ENCODE assay signal across 8 mouse cellular contexts in the genomic region with DNA sequence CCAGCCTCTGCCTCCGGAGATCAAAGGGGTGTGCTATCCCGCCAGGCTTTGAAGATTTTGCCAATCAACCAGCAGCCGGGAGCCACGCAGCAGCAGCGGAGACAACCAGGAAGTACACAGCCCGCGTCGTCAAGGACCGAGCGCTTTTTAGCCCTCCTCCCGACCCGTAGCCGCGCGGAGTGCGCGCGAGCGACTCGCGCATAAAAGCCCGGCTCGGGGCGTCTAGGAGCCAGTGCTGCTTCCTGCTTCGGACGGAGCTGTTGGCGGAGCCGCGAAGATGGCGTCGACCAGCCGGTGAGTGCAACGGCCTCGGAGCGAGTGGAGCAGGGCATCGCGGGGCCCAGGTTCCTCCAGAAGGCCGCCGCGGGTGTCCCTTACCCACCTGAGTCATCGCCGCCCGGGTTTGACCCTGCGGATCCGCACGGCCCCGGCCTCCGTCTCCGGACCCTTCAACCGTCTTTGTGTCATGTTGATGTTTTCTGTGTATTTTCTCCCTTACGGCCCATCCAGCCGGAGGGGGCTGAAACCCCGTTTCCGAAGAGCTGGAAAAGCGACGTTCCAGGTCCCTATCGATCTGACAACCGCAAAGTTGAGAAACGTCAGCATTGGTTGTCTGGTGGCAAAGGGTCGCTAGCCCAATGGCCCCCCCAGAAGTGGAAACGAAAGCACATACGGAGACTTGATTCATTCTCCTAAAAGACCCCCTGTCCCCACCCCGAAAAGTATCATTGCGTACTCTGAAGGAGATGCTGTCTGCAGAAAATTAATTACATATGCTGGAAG. TPM values are rescaled to one million over a fixed set of nuclear protein-coding genes. Genes with fewer than 3 reads are reported as not detected.
DNase-seq lines count a peak whose midpoint lies in the region; ATAC-seq and TF ChIP-seq lines count a peak whose summit lies in the region.

Gtf2b (plus strand) TSS at position 51 of the 783 bp plus-strand sequence.

- under 1% methylated on average over 64 of the region's 64 CpGs for WGBS in forebrain, embryonic 16.5 days
- WGBS in lung, embryonic 14.5 days, result under 1% methylated on average over 64 of the region's 64 CpGs
- WGBS in olfactory bulb, adult 2 months, result under 1% methylated on average over 64 of the region's 64 CpGs
- under 1% methylated on average over 64 of the region's 64 CpGs for WGBS in thymus, adult 2 months

- H3K4me2 ChIP-seq in forebrain, embryonic 16.5 days (ENCODE audit: low read length), result peak within 1 kb of the TSS; percentile 85
- peak within 1 kb of the TSS; percentile 87 for H3K4me2 ChIP-seq in lung, embryonic 14.5 days

- H3K4me1 ChIP-seq in ES-E14 (ENCODE audit: control insufficient read depth in 2 of 2, insufficient read depth in 2 of 2, low read length in 2 of 2, poor library complexity in 1 of 2), result peaks cover 2 to 9% of the 10 kb centered on the region in 2 experiments; a peak in 3 of 4 replicates
- H3K4me1 ChIP-seq in forebrain, embryonic 16.5 days (replicated peaks; ENCODE audit: control insufficient read depth, insufficient read depth, low read length), result peaks cover 15% of the 10 kb centered on the region
- no peaks in the 10 kb centered on the region for H3K4me1 ChIP-seq in lung, embryonic 14.5 days (ENCODE audit: insufficient read depth)
- no peaks in the 10 kb centered on the region for H3K4me1 ChIP-seq in olfactory bulb, adult 2 months (ENCODE audit: control insufficient read depth, insufficient read depth, low read length)
- peaks cover 5% of the 10 kb centered on the region for H3K4me1 ChIP-seq in thymus, adult 2 months (replicated peaks; ENCODE audit: control insufficient read depth, insufficient read depth, low read length)

- in situ Hi-C loops in ES-E14 (cut with MboI; ENCODE audit: low sequenced_read_pairs in 2 of 2, unreplicated experiment in 2 of 2), result no loop called here

- intact Hi-C loops in heart, postnatal 36 days (cut with DNase I), result loop anchor here (5.0 kb wide), 1 partner anchor 117 kb away; the partner anchor contains the start of gene Pkn2

- peak within 1 kb of the TSS; percentile 98 for H3K9ac ChIP-seq in ES-E14 (ENCODE audit: insufficient read depth, low read depth, low read length, poor library complexity, severe bottlenecking)
- peak within 1 kb of the TSS; percentile 84 for H3K9ac ChIP-seq in forebrain, embryonic 16.5 days (replicated peaks; ENCODE audit: low read depth, low read length)
- H3K9ac ChIP-seq in lung, embryonic 14.5 days, result peak within 1 kb of the TSS; percentile 95

- H3K4me3 ChIP-seq in ES-E14 (ENCODE audit: insufficient read depth in 1 of 2, low read depth in 1 of 2, low read length in 2 of 2, poor library complexity in 1 of 2, severe bottlenecking in 1 of 2), result peak within 1 kb of the TSS; percentile 85 to 97
- peak within 1 kb of the TSS; percentile 64 for H3K4me3 ChIP-seq in forebrain, embryonic 16.5 days (replicated peaks; ENCODE audit: low read length)
- peak within 1 kb of the TSS; percentile 98 for H3K4me3 ChIP-seq in layer of hippocampus, adult 2 months
- H3K4me3 ChIP-seq in lung, embryonic 14.5 days (ENCODE audit: low read depth, low read length), result peak within 1 kb of the TSS; percentile 92
- peak within 1 kb of the TSS; percentile 81 for H3K4me3 ChIP-seq in olfactory bulb, adult 2 months (ENCODE audit: insufficient read depth, low read depth, low read length)
- peak within 1 kb of the TSS; percentile 76 for H3K4me3 ChIP-seq in thymus, adult 2 months (ENCODE audit: control insufficient read depth, insufficient read depth, low read length)

- DNase-seq in ES-E14 (ENCODE audit: low read depth, low spot score), result peak; percentile 83
- peak; percentile 89 for DNase-seq in cerebellum, adult 11-12 months
- peak; percentile 93 for DNase-seq in heart, postnatal 36 days
- peak; percentile 88 to 89 for DNase-seq in layer of hippocampus, adult 2 months (ENCODE audit: low spot score in 2 of 2)
- peak; percentile 97 for DNase-seq in lung, embryonic 14.5 days
- DNase-seq in thymus, adult 2 months, result peak; percentile 94

- H3K36me3 ChIP-seq in ES-E14 (ENCODE audit: control insufficient read depth, insufficient read depth, low read length, poor library complexity, severe bottlenecking), result no peaks in the 10 kb centered on the region
- no peaks in the 10 kb centered on the region for H3K36me3 ChIP-seq in forebrain, embryonic 16.5 days (ENCODE audit: control insufficient read depth, insufficient read depth)
- no peaks in the 10 kb centered on the region for H3K36me3 ChIP-seq in lung, embryonic 14.5 days (ENCODE audit: insufficient read depth)
- no peaks in the 10 kb centered on the region for H3K36me3 ChIP-seq in thymus, adult 2 months (ENCODE audit: control insufficient read depth, insufficient read depth, low read length)

- peak within 1 kb of the TSS; percentile 23; the same call in 1 of the 2 replicates for H3K27ac ChIP-seq in ES-E14 (ENCODE audit: insufficient read depth, low read depth, low read length, poor library complexity, severe bottlenecking)
- H3K27ac ChIP-seq in forebrain, embryonic 16.5 days (ENCODE audit: low read length), result peak within 1 kb of the TSS; percentile 78
- H3K27ac ChIP-seq in layer of hippocampus, adult 2 months, result peak within 1 kb of the TSS; percentile 98
- H3K27ac ChIP-seq in lung, embryonic 14.5 days (ENCODE audit: low read depth), result peak within 1 kb of the TSS; percentile 87
- peak within 1 kb of the TSS; percentile 56 for H3K27ac ChIP-seq in olfactory bulb, adult 2 months (ENCODE audit: insufficient read depth, low read depth, low read length)
- H3K27ac ChIP-seq in thymus, adult 2 months (ENCODE audit: control insufficient read depth, insufficient read depth, low read length), result no peak within 1 kb of the TSS; the same call in 1 of the 2 replicates

- peak; percentile 28 for TF ChIP-seq CTCF in layer of hippocampus, adult 2 months (conservative IDR thresholded peaks at IDR 0.05)
- TF ChIP-seq CTCF in lung, embryonic 14.5 days (IDR thresholded peaks at IDR 0.05; ENCODE audit: low read depth), result no peak
- TF ChIP-seq CTCF in olfactory bulb, adult 2 months (IDR thresholded peaks at IDR 0.05; ENCODE audit: insufficient read depth, low read depth, low read length), result no peak
- TF ChIP-seq CTCF in thymus, adult 2 months (IDR thresholded peaks at IDR 0.05; ENCODE audit: borderline replicate concordance, control insufficient read depth, extremely low read depth, insufficient read depth, low read length, poor library complexity), result 0 out of 2 replicates have a peak, but pooled peaks have one; percentile 44

- no peaks in the 10 kb centered on the region for H3K9me3 ChIP-seq in ES-E14 (ENCODE audit: control insufficient read depth, insufficient read depth, low read depth, low read length)
- H3K9me3 ChIP-seq in forebrain, embryonic 16.5 days (ENCODE audit: control insufficient read depth, low read length), result no peaks in the 10 kb centered on the region
- no peaks in the 10 kb centered on the region for H3K9me3 ChIP-seq in lung, embryonic 14.5 days (ENCODE audit: low read depth, low read length)

- peak; percentile 100 for ATAC-seq in forebrain, embryonic 16.5 days
- ATAC-seq in lung, embryonic 14.5 days (ENCODE audit: insufficient read depth), result peak; percentile 100

- no peaks in the 10 kb centered on the region for H3K27me3 ChIP-seq in forebrain, embryonic 16.5 days (replicated peaks; ENCODE audit: control insufficient read depth, insufficient read depth, low read length)
- H3K27me3 ChIP-seq in lung, embryonic 14.5 days (ENCODE audit: insufficient read depth, low read length), result no peaks in the 10 kb centered on the region
- no peaks in the 10 kb centered on the region for H3K27me3 ChIP-seq in thymus, adult 2 months (ENCODE audit: control insufficient read depth, insufficient read depth, low read length)

- peak; percentile 95 for TF ChIP-seq POLR2A in olfactory bulb, adult 2 months (IDR thresholded peaks at IDR 0.05; ENCODE audit: insufficient read depth, low read depth, low read length)
- peak; percentile 99 for TF ChIP-seq POLR2A in thymus, adult 2 months (IDR thresholded peaks at IDR 0.05; ENCODE audit: control insufficient read depth, extremely low read depth, insufficient read depth, low read length, poor library complexity)

TF ChIP-seq in ES-E14, 5 proteins besides CTCF, POLR2A, EP300 and RAD21:
- no peak for TF ChIP-seq MAFK (IDR thresholded peaks at IDR 0.05; ENCODE audit: insufficient read depth, low read depth, low read length)
- TF ChIP-seq ZC3H11A (IDR thresholded peaks at IDR 0.05; ENCODE audit: borderline replicate concordance, low read depth, low read length), result no peak
- no peak for TF ChIP-seq CHD2 (IDR thresholded peaks at IDR 0.05; ENCODE audit: low read depth, low read length)
- TF ChIP-seq HCFC1 (IDR thresholded peaks at IDR 0.05; ENCODE audit: borderline replicate concordance, insufficient read depth, low read length), result peak; percentile 76; the same call in 1 of the 2 replicates
- TF ChIP-seq ZNF384 (IDR thresholded peaks at IDR 0.05; ENCODE audit: low read depth, low read length), result no peak

RNA-seq across cellular contexts. Expression of gene Gtf2b, which starts in this region (rescaled TPM):
- total RNA-seq in ES-E14 (2012; rRNA removed), result 27.7 and 45.6 TPM in 2 replicates
- 85.1 and 88.0 TPM in 2 replicates for polyA plus RNA-seq in forebrain, embryonic 16.5 days (2015; fragmentation: Nextera tagmentation; extraction: Ambion mirVana)
- 10 to 100 TPM; 20.9 to 21.1 TPM for total RNA-seq in heart, postnatal 36 days (2021)
- total RNA-seq in layer of hippocampus, adult 2 months (2021), result 10 to 100 TPM; 40.7 to 41.4 TPM
- polyA plus RNA-seq in lung, embryonic 14.5 days (2014; fragmentation: Nextera tagmentation; extraction: Ambion mirVana), result 81.7 and 85.3 TPM in 2 replicates
- not detected in 2 replicates for polyA plus RNA-seq in olfactory bulb, adult 2 months (2012; ENCODE audit: insufficient read depth, insufficient read length, low replicate concordance, missing spikeins)
- 35.8 and 40.2 TPM in 2 replicates for polyA plus RNA-seq in thymus, adult 2 months (2012; rRNA removed)

Comparison
In these comparisons a context has a peak if more than half of its experiments do, and no peak if none do; other contexts are left out.
1. RNA of gene Gtf2b (polyA plus RNA-seq): 81.7 to 85.3 TPM in lung, embryonic 14.5 days, 85.1 to 88.0 TPM in forebrain, embryonic 16.5 days and 35.8 to 40.2 TPM in thymus, adult 2 months; not detected in olfactory bulb, adult 2 months; every median in the first group is over 10 times any median in the second.
2. CTCF ChIP-seq: peak in layer of hippocampus, adult 2 months (single experiment) and thymus, adult 2 months (single experiment); none in lung, embryonic 14.5 days (single experiment) and olfactory bulb, adult 2 months (single experiment).
3. Peak in every context shown above with its lines, with median percentiles within 50 percentile points of each other: DNase-seq, H3K4me3 ChIP-seq and H3K9ac ChIP-seq.